Mouse (Mus musculus) c-Kit-negative CD71-positive TER-119-positive erythroid progenitor cells, embryonic 14.5 days (primary cell): ENCODE results near the gene Ip6k2.

Source experiments
- DNase-seq: peaks from one replicate; pipeline ENCODE4 v3.0.0-alpha.2; 2013; ENCODE audit warnings: low read depth, low spot score

The Ip6k2 gene

GRCm38 (mm10) chr9:108783548-108784463 is at the start of gene Ip6k2:
TSS of gene Ip6k2 (plus strand) at chr9:108783796.
- DNase-seq, result peak; percentile 76

GRCm38 (mm10) chr9:108734626-108735025 is 49.0 kb upstream of the Ip6k2 start:
- DNase-seq, result no peak

GRCm38 (mm10) chr9:108739239-108739638 is 44.4 kb upstream of the Ip6k2 start:
- no peak for DNase-seq

- DNase-seq, result no peak
Measured at GRCm38 (mm10) chr9:108740062-108740461, 43.5 kb upstream of the Ip6k2 start.

- no peak for DNase-seq
Measured at GRCm38 (mm10) chr9:108742048-108742447, 41.5 kb upstream of the Ip6k2 start.

- DNase-seq, result no peak
Measured at GRCm38 (mm10) chr9:108746876-108747499, 36.6 kb upstream of the Ip6k2 start.

GRCm38 (mm10) chr9:108747694-108748093 is 35.9 kb upstream of the Ip6k2 start:
- no peak for DNase-seq

- DNase-seq, result no peak
Measured at GRCm38 (mm10) chr9:108748600-108749183, 34.9 kb upstream of the Ip6k2 start.

- no peak for DNase-seq
Measured at GRCm38 (mm10) chr9:108750616-108751015, 33.0 kb upstream of the Ip6k2 start.

GRCm38 (mm10) chr9:108752142-108752920 is 31.3 kb upstream of the Ip6k2 start:
- no peak for DNase-seq

- DNase-seq, result peak; percentile 28
Measured at GRCm38 (mm10) chr9:108753326-108753725, 30.3 kb upstream of the Ip6k2 start.

- DNase-seq, result no peak
Measured at GRCm38 (mm10) chr9:108753976-108754375, 29.6 kb upstream of the Ip6k2 start.

- no peak for DNase-seq
Measured at GRCm38 (mm10) chr9:108754423-108754822, 29.2 kb upstream of the Ip6k2 start.

GRCm38 (mm10) chr9:108757406-108757805 is 26.2 kb upstream of the Ip6k2 start:
- no peak for DNase-seq

- DNase-seq, result no peak
Measured at GRCm38 (mm10) chr9:108759121-108759520, 24.5 kb upstream of the Ip6k2 start.

GRCm38 (mm10) chr9:108759805-108760204 is 23.8 kb upstream of the Ip6k2 start:
- DNase-seq, result peak; percentile 58

GRCm38 (mm10) chr9:108761561-108761960 is 22.0 kb upstream of the Ip6k2 start:
- DNase-seq, result no peak

- DNase-seq, result no peak
Measured at GRCm38 (mm10) chr9:108764971-108765370, 18.6 kb upstream of the Ip6k2 start.

- DNase-seq, result no peak
Measured at GRCm38 (mm10) chr9:108776614-108777013, 7.0 kb upstream of the Ip6k2 start.

GRCm38 (mm10) chr9:108777276-108777675 is 6.3 kb upstream of the Ip6k2 start:
- DNase-seq, result no peak

GRCm38 (mm10) chr9:108780959-108781358 is 2.6 kb upstream of the Ip6k2 start:
- DNase-seq, result no peak

- no peak for DNase-seq
Measured at GRCm38 (mm10) chr9:108781891-108782290, 1.7 kb upstream of the Ip6k2 start.
